Mouse (Mus musculus): ENCODE measurements around the gene Gpr4.

DNA sequence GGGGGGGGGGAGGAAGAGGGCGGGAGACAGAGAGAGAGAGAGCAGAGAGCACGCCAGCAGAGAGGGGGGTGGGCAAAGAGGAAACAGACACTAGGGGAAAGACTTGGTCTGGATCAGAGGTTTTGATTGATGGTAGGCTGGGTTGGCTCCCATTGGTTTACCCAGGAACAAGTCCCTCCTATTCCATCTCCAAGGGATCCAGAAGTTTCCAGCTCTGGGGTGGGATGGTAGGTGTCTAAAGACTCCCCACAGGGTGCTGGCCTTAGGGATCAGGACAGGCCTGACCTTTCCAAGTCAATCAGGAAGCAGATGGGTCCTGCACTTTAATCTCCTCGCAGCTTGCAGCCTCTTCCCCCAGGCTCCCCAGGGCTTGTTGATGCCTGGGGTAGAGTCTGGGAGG is 5.6 kb downstream of the Gpr4 start:
- TF ChIP-seq CTCF (IDR thresholded peaks at IDR 0.05; ENCODE audit: control insufficient read depth, insufficient read depth, insufficient replicate concordance, low read depth, low read length) (no peak), POLR2A (IDR thresholded peaks at IDR 0.05; ENCODE audit: control insufficient read depth, low read depth, low read length) (no peak)
